31 mouse cellular contexts compared by ENCODE assay signal in genomic region chr17:26860906-26861305, GRCm38 (mm10). TPM values are rescaled to one million over a fixed set of nuclear protein-coding genes. Genes with fewer than 3 reads are reported as not detected.
DNase-seq lines count a peak whose midpoint lies in the region; ATAC-seq and TF ChIP-seq lines count a peak whose summit lies in the region.
"Had no signal": no experiment of that assay in that cellular context is flagged by ENCODE, and none has a peak within 500 bp of the region (broad histone marks: within the 10 kb centered on the region; RNA-seq: fewer than 3 reads in every experiment).

No protein-coding gene starts in this region.

- WGBS in heart, adult 2 months, result 38% methylated on average over 4 of the region's 4 CpGs
- 24% methylated on average over 4 of the region's 4 CpGs for WGBS in heart, embryonic 15.5 days
- WGBS in midbrain, embryonic 11.5 days, result 69% methylated on average over 4 of the region's 4 CpGs
- WGBS in midbrain, embryonic 13.5 days, result 61% methylated on average over 4 of the region's 4 CpGs

- no peak for ATAC-seq in heart, embryonic 15.5 days (replicated peaks; ENCODE audit: insufficient number of reproducible peaks, insufficient read depth, low FRiP score, low read depth)
- ATAC-seq in midbrain, embryonic 11.5 days (ENCODE audit: low FRiP score), result no peak
- no peak for ATAC-seq in midbrain, embryonic 13.5 days
- ATAC-seq: forebrain, embryonic 14.5 days; intestine, postnatal 0 days; midbrain, embryonic 16.5 days had no signal

- H3K9ac ChIP-seq in heart, adult 2 months (ENCODE audit: low read depth, low read length), result 0 out of 2 replicates have a peak overlapping the region, but pooled peaks have one; percentile 36
- no peak overlapping the region for H3K9ac ChIP-seq in heart, embryonic 15.5 days
- no peak overlapping the region for H3K9ac ChIP-seq in midbrain, embryonic 11.5 days (ENCODE audit: low read length)
- H3K9ac ChIP-seq in midbrain, embryonic 13.5 days (replicated peaks), result no peak overlapping the region
- H3K9ac ChIP-seq: embryonic facial prominence, embryonic 15.5 days; hindbrain, embryonic 12.5 days; kidney, embryonic 15.5 days had no signal

- H3K4me1 ChIP-seq in heart, adult 2 months (ENCODE audit: control insufficient read depth, insufficient read depth, low read length), result no peaks in the 10 kb centered on the region; the same call in 1 of the 2 replicates
- peaks cover 60% of the 10 kb centered on the region for H3K4me1 ChIP-seq in heart, embryonic 15.5 days (replicated peaks)
- no peaks in the 10 kb centered on the region for H3K4me1 ChIP-seq in midbrain, embryonic 11.5 days (ENCODE audit: control insufficient read depth, insufficient read depth, low read length)
- H3K4me1 ChIP-seq in midbrain, embryonic 13.5 days (replicated peaks), result no peaks in the 10 kb centered on the region
- H3K4me1 ChIP-seq: embryonic facial prominence, embryonic 15.5 days; hindbrain, embryonic 12.5 days had no signal

- TF ChIP-seq EP300 in heart, adult 2 months (IDR thresholded peaks at IDR 0.05; ENCODE audit: insufficient read depth, low read depth, low read length), result no peak

- TF ChIP-seq POLR2A in heart, adult 2 months (IDR thresholded peaks at IDR 0.05; ENCODE audit: insufficient read depth, low read depth, low read length), result no peak
- no peak for TF ChIP-seq POLR2A in myocyte (IDR thresholded peaks at IDR 0.05; ENCODE audit: insufficient read length, low read depth)

- H3K4me2 ChIP-seq in heart, embryonic 15.5 days, result no peak overlapping the region
- H3K4me2 ChIP-seq in midbrain, embryonic 11.5 days, result no peak overlapping the region
- H3K4me2 ChIP-seq in midbrain, embryonic 13.5 days (replicated peaks), result no peak overlapping the region
- H3K4me2 ChIP-seq in myocyte (ENCODE audit: low read depth), result peak overlapping the region; percentile 54
- H3K4me2 ChIP-seq: embryonic facial prominence, embryonic 15.5 days; hindbrain, embryonic 12.5 days; kidney, embryonic 15.5 days had no signal

- peak overlapping the region; percentile 56 for H3K27ac ChIP-seq in heart, adult 2 months
- peak overlapping the region; percentile 86 for H3K27ac ChIP-seq in heart, embryonic 15.5 days
- no peak overlapping the region for H3K27ac ChIP-seq in midbrain, embryonic 11.5 days (ENCODE audit: low read depth, low read length)
- H3K27ac ChIP-seq in midbrain, embryonic 13.5 days, result no peak overlapping the region
- H3K27ac ChIP-seq: embryonic facial prominence, embryonic 15.5 days; hindbrain, embryonic 12.5 days; kidney, embryonic 15.5 days had no signal

- H3ac ChIP-seq in myocyte (ENCODE audit: control insufficient read depth, insufficient read length), result no peak overlapping the region

- peaks cover 7% of the 10 kb centered on the region for H3K27me3 ChIP-seq in heart, adult 2 months (ENCODE audit: control insufficient read depth, insufficient read depth, low read length)
- H3K27me3 ChIP-seq in heart, embryonic 15.5 days, result peaks cover 17% of the 10 kb centered on the region
- H3K27me3 ChIP-seq in midbrain, embryonic 11.5 days (ENCODE audit: control insufficient read depth, insufficient read depth, low read length), result peaks cover 26% of the 10 kb centered on the region
- peaks cover 60% of the 10 kb centered on the region for H3K27me3 ChIP-seq in midbrain, embryonic 13.5 days
- peaks cover 17% of the 10 kb centered on the region for H3K27me3 ChIP-seq in myocyte (ENCODE audit: control insufficient read depth, insufficient read depth, insufficient read length)

- H3K79me2 ChIP-seq in heart, adult 2 months (replicated peaks; ENCODE audit: control insufficient read depth, insufficient read depth, low read length), result no peaks in the 10 kb centered on the region
- H3K79me2 ChIP-seq in myocyte (ENCODE audit: control insufficient read depth, insufficient read depth), result no peaks in the 10 kb centered on the region

- DNase-seq in heart, adult 2 months, result no peak
- no peak for DNase-seq in heart, adult 11 months
- no peak for DNase-seq in heart, postnatal 25 days (ENCODE audit: low spot score)
- DNase-seq in midbrain, embryonic 11.5 days (ENCODE audit: low spot score, missing footprints), result peak; percentile 45
- DNase-seq: cerebellum, adult 11 months; cerebellum, adult 9-11 months; layer of hippocampus, postnatal 36 days; right cerebral cortex, postnatal 4 days; thymus, adult 18-20 months; thymus, postnatal 4 days had no signal

- no peak overlapping the region for H3K4me3 ChIP-seq in heart, adult 2 months
- no peak overlapping the region for H3K4me3 ChIP-seq in heart, embryonic 15.5 days
- H3K4me3 ChIP-seq in midbrain, embryonic 11.5 days (ENCODE audit: low read depth, low read length), result no peak overlapping the region
- no peak overlapping the region for H3K4me3 ChIP-seq in midbrain, embryonic 13.5 days (replicated peaks)
- H3K4me3 ChIP-seq in myocyte, result no peak overlapping the region
- H3K4me3 ChIP-seq: embryonic facial prominence, embryonic 15.5 days; gastrocnemius, adult 2 months; hindbrain, embryonic 12.5 days; kidney, embryonic 15.5 days had no signal

- intact Hi-C loops in heart, adult 2 months (cut with DNase I), result no loop called here
- intact Hi-C loops in heart, postnatal 25 days (cut with DNase I), result no loop called here

- no peaks in the 10 kb centered on the region; the same call in 1 of the 2 replicates for H3K36me3 ChIP-seq in heart, adult 2 months (ENCODE audit: control insufficient read depth, insufficient read depth, low read length)
- H3K36me3 ChIP-seq in heart, embryonic 15.5 days, result no peaks in the 10 kb centered on the region
- H3K36me3 ChIP-seq in midbrain, embryonic 11.5 days (ENCODE audit: control insufficient read depth, insufficient read depth, low read length), result no peaks in the 10 kb centered on the region
- H3K36me3 ChIP-seq in midbrain, embryonic 13.5 days, result no peaks in the 10 kb centered on the region
- H3K36me3 ChIP-seq in myocyte (ENCODE audit: control insufficient read depth, insufficient read depth), result no peaks in the 10 kb centered on the region
- H3K36me3 ChIP-seq: embryonic facial prominence, embryonic 15.5 days; hindbrain, embryonic 12.5 days; kidney, embryonic 15.5 days had no signal

- no peak for TF ChIP-seq CTCF in heart, adult 2 months (IDR thresholded peaks at IDR 0.05)

- no peaks in the 10 kb centered on the region for H3K9me3 ChIP-seq in heart, embryonic 15.5 days (replicated peaks)
- peaks cover 3% of the 10 kb centered on the region; the same call in 1 of the 2 replicates for H3K9me3 ChIP-seq in midbrain, embryonic 11.5 days (ENCODE audit: control insufficient read depth, low read length)
- no peaks in the 10 kb centered on the region for H3K9me3 ChIP-seq in midbrain, embryonic 13.5 days
- H3K9me3 ChIP-seq: embryonic facial prominence, embryonic 15.5 days; hindbrain, embryonic 12.5 days; kidney, embryonic 15.5 days had no signal

TF ChIP-seq in myocyte, 11 proteins besides CTCF, POLR2A, EP300 and RAD21:
- TF ChIP-seq REST (IDR thresholded peaks at IDR 0.05; ENCODE audit: insufficient read depth, insufficient read length) (no peak), E2F4 (IDR thresholded peaks at IDR 0.05; ENCODE audit: insufficient read depth) (no peak), MYOG (IDR thresholded peaks at IDR 0.05; ENCODE audit: control insufficient read depth in 1 of 3, insufficient read depth in 1 of 3, insufficient read length in 2 of 3, low read depth in 2 of 3) (no peak), POLR2AphosphoS2 (IDR thresholded peaks at IDR 0.05; ENCODE audit: insufficient read length, low read depth) (no peak), MAX (IDR thresholded peaks at IDR 0.05; ENCODE audit: low read depth) (no peak), SRF (IDR thresholded peaks at IDR 0.05; ENCODE audit: control insufficient read depth, insufficient read length, low read depth) (no peak), MYOD1 (IDR thresholded peaks at IDR 0.05; ENCODE audit: control insufficient read depth in 1 of 3, insufficient read length in 2 of 3, low read depth in 2 of 3) (no peak), TCF12 (IDR thresholded peaks at IDR 0.05; ENCODE audit: insufficient read depth, poor library complexity, severe bottlenecking) (no peak), CEBPB (IDR thresholded peaks at IDR 0.05; ENCODE audit: insufficient read depth, poor library complexity, severe bottlenecking) (no peak), USF1 (IDR thresholded peaks at IDR 0.05; ENCODE audit: low read depth) (no peak), TCF3 (IDR thresholded peaks at IDR 0.05; ENCODE audit: insufficient read length, low read depth) (no peak)

RNA-seq across cellular contexts. Expression of gene Nkx2-5, which starts 16.1 kb away (rescaled TPM):
- total RNA-seq in heart, adult 2 months (2021), result 10 to 100 TPM; 87.1 to 96.3 TPM
- polyA plus RNA-seq in heart, adult 2 months (2012; rRNA removed), result 72.6 and 104 TPM in 2 replicates
- polyA plus RNA-seq in heart, embryonic 15.5 days (2015; fragmentation: Nextera tagmentation; extraction: Ambion mirVana), result 131 and 147 TPM in 2 replicates
- 10 to 100 TPM; 79.5 to 91.8 TPM for total RNA-seq in heart, postnatal 25 days (2021)
- polyA plus RNA-seq in midbrain, embryonic 11.5 days (2014; fragmentation: Nextera tagmentation; extraction: Ambion mirVana), result not detected in 2 replicates
- not detected in 2 replicates for polyA plus RNA-seq in midbrain, embryonic 13.5 days (2015; fragmentation: Nextera tagmentation; extraction: Ambion mirVana)
- polyA plus RNA-seq in myocyte (2012; fragmentation: generic; extraction: Trizol), result 1.4 TPM
- total RNA-seq: adrenal gland, adult 18-20 months; common myeloid progenitor, adult 5-6 weeks; gastrocnemius, adult 2 months; gastrocnemius, postnatal 4 days; layer of hippocampus, adult 8-10 months; layer of hippocampus, postnatal 36 days; left cerebral cortex, postnatal 10 days; liver, adult 2 months; megakaryocyte-erythroid progenitor cell, adult 5-6 weeks had no signal
- polyA plus RNA-seq: forebrain, embryonic 14.5 days; frontal cortex, adult 2 months; hindbrain, embryonic 12.5 days; kidney, embryonic 15.5 days; limb, embryonic 11.5 days; liver, adult 2 months; liver, embryonic 16.5 days; midbrain, embryonic 16.5 days; neural tube, embryonic 14.5 days had no signal

RNA-seq across cellular contexts. Expression of gene Kifc5b, which starts 56.0 kb away (rescaled TPM):
- total RNA-seq in heart, adult 2 months (2021), result under 1 TPM; 0.26 to 0.36 TPM
- polyA plus RNA-seq in heart, adult 2 months (2012; rRNA removed), result 0.62 and 0.79 TPM in 2 replicates
- 5.3 and 7.4 TPM in 2 replicates for polyA plus RNA-seq in heart, embryonic 15.5 days (2015; fragmentation: Nextera tagmentation; extraction: Ambion mirVana)
- total RNA-seq in heart, postnatal 25 days (2021), result under 1 TPM; 0.44 to 0.48 TPM
- polyA plus RNA-seq in midbrain, embryonic 11.5 days (2014; fragmentation: Nextera tagmentation; extraction: Ambion mirVana), result 3.8 and 6.4 TPM in 2 replicates
- polyA plus RNA-seq in midbrain, embryonic 13.5 days (2015; fragmentation: Nextera tagmentation; extraction: Ambion mirVana), result 4.2 and 4.4 TPM in 2 replicates
- polyA plus RNA-seq in myocyte (2012; fragmentation: generic; extraction: Trizol), result 15.4 TPM

Comparison
In these comparisons a context has a peak if more than half of its experiments do, and no peak if none do; other contexts are left out.
1. H3K27ac ChIP-seq: peak in heart, adult 2 months (single experiment) and heart, embryonic 15.5 days (single experiment); none in midbrain, embryonic 11.5 days (single experiment) and midbrain, embryonic 13.5 days (single experiment).
2. RNA of gene Nkx2-5, which starts 16.1 kb away (polyA plus RNA-seq): 131 to 147 TPM in heart, embryonic 15.5 days and 72.6 to 104 TPM in heart, adult 2 months; 1.4 TPM in myocyte (single experiment), not detected in midbrain, embryonic 13.5 days and not detected in midbrain, embryonic 11.5 days; every median in the first group is over 10 times any median in the second.